Mouse (Mus musculus) kidney, embryonic 14.5 days (tissue): Measurements from ENCODE around the gene Flad1. TPM values are rescaled to one million over a fixed set of nuclear protein-coding genes. Genes with fewer than 3 reads are reported as not detected.
A peak's percentile ranks its signal among the peaks of the same experiment; 100 is the strongest.

Source experiments
- ATAC-seq: fragments of 200-750 bp; cut with Nextera tagmentation; 2 replicates; pipeline ENCODE4 v1.8.0; 2017; ENCODE audit warnings: moderate number of reproducible peaks, mild to moderate bottlenecking, moderate TSS enrichment, moderate library complexity; ENCODE audit not compliant: low FRiP score, low TSS enrichment
- H3K27ac ChIP-seq: fragments of 300-500 bp; sonication (generic); 2 replicates; pipeline ENCODE4 v1.5.1; 2014; ENCODE audit warnings: low read depth, mild to moderate bottlenecking, low read length, moderate library complexity, mixed read lengths
- H3K27me3 ChIP-seq: fragments of 300-500 bp; sonication (generic); 2 replicates; pipeline ENCODE4 v1.6.1; 2014; ENCODE audit warnings: mild to moderate bottlenecking, low read length; ENCODE audit not compliant: control insufficient read depth, insufficient read depth
- H3K36me3 ChIP-seq: fragments of 300-500 bp; sonication (generic); 2 replicates; pipeline ENCODE4 v1.6.1; 2014; ENCODE audit warnings: low read length, mixed read lengths; ENCODE audit not compliant: control insufficient read depth, insufficient read depth
- H3K4me1 ChIP-seq: fragments of 300-500 bp; sonication (generic); 2 replicates; pipeline ENCODE4 v1.6.1; 2014; ENCODE audit warnings: low read length, mixed read lengths; ENCODE audit not compliant: control insufficient read depth, insufficient read depth
- H3K4me2 ChIP-seq: fragments of 300-500 bp; sonication (generic); replicated peaks from 2 replicates; pipeline ENCODE4 v1.6.1; 2014; ENCODE audit warnings: low read depth, mild to moderate bottlenecking, low read length
- H3K4me3 ChIP-seq: fragments of 300-500 bp; sonication (generic); 2 replicates; pipeline ENCODE4 v1.5.1; 2014; ENCODE audit warnings: mild to moderate bottlenecking, low read length
- H3K9ac ChIP-seq: fragments of 300-500 bp; sonication (generic); 2 replicates; pipeline ENCODE4 v1.6.1; 2014; ENCODE audit warnings: low read depth, mild to moderate bottlenecking, low read length, moderate library complexity
- H3K9me3 ChIP-seq: fragments of 300-500 bp; sonication (generic); 2 replicates; pipeline ENCODE4 v1.6.1; 2016; ENCODE audit warnings: low read length; ENCODE audit not compliant: control insufficient read depth
- WGBS: fragments of 180-500 bp; shearing (Covaris S2); extraction: QIAGEN DNeasy Blood & Tissue Kit; methylation state at CpG from one replicate; pipeline ENCODE4 v1.1.7; 2014; 5-methylcytosine and 5-hydroxymethylcytosine counted together
- polyA plus RNA-seq: library from polyadenylated mRNA; unstranded; fragments of >200 nt; fragmentation: Nextera tagmentation; extraction: Ambion mirVana; gene quantifications from 2 replicates; pipeline ENCODE4 v1.2.1, GENCODE M21; 2014

Flad1 gene
- polyA plus RNA-seq, 1 experiment from 2014 or later, result 24.9 TPM

GRCm38 (mm10) chr3:89449541-89449940, 37.9 kb upstream of the Flad1 start:
- Histone ChIP-seq H3K9ac (no peak overlapping the region), H3K9me3 (no peaks in the 10 kb centered on the region), H3K36me3 (peaks cover 13% of the 10 kb centered on the region; the same call in 1 of the 2 replicates), H3K4me1 (peaks cover 4% of the 10 kb centered on the region; the same call in 1 of the 2 replicates), H3K4me2 (no peak overlapping the region), H3K27me3 (no peaks in the 10 kb centered on the region), H3K4me3 (no peak overlapping the region), H3K27ac (no peak overlapping the region)
- ATAC-seq, result peak; percentile 28
- WGBS, result 46% methylated on average over 7 of the region's 7 CpGs

- Histone ChIP-seq H3K4me2 (no peak overlapping the region), H3K9me3 (no peaks in the 10 kb centered on the region), H3K9ac (no peak overlapping the region), H3K4me1 (peaks cover 4% of the 10 kb centered on the region; the same call in 1 of the 2 replicates), H3K4me3 (no peak overlapping the region), H3K36me3 (peaks cover 13% of the 10 kb centered on the region; the same call in 1 of the 2 replicates), H3K27ac (0 out of 2 replicates have a peak overlapping the region, but pooled peaks have one; percentile 19), H3K27me3 (no peaks in the 10 kb centered on the region)
- WGBS, result 66% methylated on average over 13 of the region's 13 CpGs
- ATAC-seq, result peak; percentile 24; the same call in 1 of the 2 replicates
These were observed 37.3 kb upstream of the Flad1 start for GRCm38 (mm10) chr3:89448720-89449537.

GRCm38 (mm10) chr3:89440691-89441090, 29.0 kb upstream of the Flad1 start:
- H3K27ac ChIP-seq, result no peak overlapping the region
- no peaks in the 10 kb centered on the region for H3K9me3 ChIP-seq
- H3K4me1 ChIP-seq, result peaks cover 7% of the 10 kb centered on the region
- H3K9ac ChIP-seq, result no peak overlapping the region
- H3K4me3 ChIP-seq, result no peak overlapping the region
- no peaks in the 10 kb centered on the region for H3K27me3 ChIP-seq
- H3K36me3 ChIP-seq, result peaks cover 6% of the 10 kb centered on the region; the same call in 1 of the 2 replicates
- no peak for ATAC-seq
- 90% methylated on average over 2 of the region's 2 CpGs for WGBS
- H3K4me2 ChIP-seq, result no peak overlapping the region

- Histone ChIP-seq H3K36me3 (peaks cover 24% of the 10 kb centered on the region), H3K27me3 (no peaks in the 10 kb centered on the region), H3K4me1 (peaks cover 7% of the 10 kb centered on the region), H3K4me2 (peak overlapping the region; percentile 60), H3K9me3 (no peaks in the 10 kb centered on the region), H3K9ac (peak overlapping the region; percentile 34; the same call in 1 of the 2 replicates), H3K4me3 (peak overlapping the region; percentile 38), H3K27ac (peak overlapping the region; percentile 39; the same call in 1 of the 2 replicates)
- 36% methylated on average over 5 of the region's 5 CpGs for WGBS
- ATAC-seq, result no peak
These were observed 25.6 kb upstream of the Flad1 start for GRCm38 (mm10) chr3:89437269-89437668.

GRCm38 (mm10) chr3:89436176-89437113, 24.8 kb upstream of the Flad1 start, which contains the start of gene Pbxip1:
Pbxip1 (plus strand) TSS chr3:89436706.
- H3K9ac ChIP-seq, result peak within 1 kb of the TSS; percentile 34; the same call in 1 of the 2 replicates

GRCm38 (mm10) chr3:89435041-89435440, 23.4 kb upstream of the Flad1 start:
- peaks cover 27% of the 10 kb centered on the region for H3K36me3 ChIP-seq
- H3K4me1 ChIP-seq, result peaks cover 16% of the 10 kb centered on the region
- 76% methylated on average over 7 of the region's 7 CpGs for WGBS
- no peak overlapping the region for H3K4me2 ChIP-seq
- H3K9me3 ChIP-seq, result no peaks in the 10 kb centered on the region
- no peaks in the 10 kb centered on the region for H3K27me3 ChIP-seq
- no peak for ATAC-seq
- no peak overlapping the region for H3K9ac ChIP-seq
- H3K4me3 ChIP-seq, result no peak overlapping the region
- H3K27ac ChIP-seq, result no peak overlapping the region

More at GRCm38 (mm10) chr3:89436176-89437113, 24.8 kb upstream of the Flad1 start, which contains the start of gene Pbxip1:
- WGBS, result 9% methylated on average over 16 of the region's 16 CpGs
- Histone ChIP-seq H3K27me3 (no peaks in the 10 kb centered on the region), H3K9me3 (no peaks in the 10 kb centered on the region), H3K4me3 (peak within 1 kb of the TSS; percentile 38), H3K27ac (peak within 1 kb of the TSS; percentile 39; the same call in 1 of the 2 replicates), H3K4me1 (peaks cover 8% of the 10 kb centered on the region), H3K36me3 (peaks cover 27% of the 10 kb centered on the region), H3K4me2 (peak within 1 kb of the TSS; percentile 60)
- ATAC-seq, result peak; percentile 74

- WGBS, result 87% methylated on average over 11 of the region's 11 CpGs
- no peak overlapping the region for H3K4me3 ChIP-seq
- no peak overlapping the region for H3K4me2 ChIP-seq
- no peak for ATAC-seq
- H3K9me3 ChIP-seq, result no peaks in the 10 kb centered on the region
- no peak overlapping the region for H3K27ac ChIP-seq
- H3K36me3 ChIP-seq, result peaks cover 27% of the 10 kb centered on the region
- H3K9ac ChIP-seq, result no peak overlapping the region
- H3K27me3 ChIP-seq, result no peaks in the 10 kb centered on the region
- H3K4me1 ChIP-seq, result peaks cover 16% of the 10 kb centered on the region
These were observed 22.9 kb upstream of the Flad1 start for GRCm38 (mm10) chr3:89434532-89434931.

GRCm38 (mm10) chr3:89432606-89433005, 20.9 kb upstream of the Flad1 start:
- no peaks in the 10 kb centered on the region for H3K27me3 ChIP-seq
- H3K4me3 ChIP-seq, result no peak overlapping the region
- H3K4me2 ChIP-seq, result no peak overlapping the region
- H3K9ac ChIP-seq, result no peak overlapping the region
- H3K36me3 ChIP-seq, result peaks cover 33% of the 10 kb centered on the region
- H3K4me1 ChIP-seq, result peaks cover 16% of the 10 kb centered on the region
- no peak overlapping the region for H3K27ac ChIP-seq
- whole genome bisulfite sequencing, result 92% methylated on average over 8 of the region's 8 CpGs
- H3K9me3 ChIP-seq, result no peaks in the 10 kb centered on the region
- ATAC-seq, result no peak
